Mouse (Mus musculus): ENCODE measurements around the gene Fgfr2. TPM values are rescaled to one million over a fixed set of nuclear protein-coding genes. Genes with fewer than 3 reads are reported as not detected.

The Fgfr2 gene
- polyA plus RNA-seq, 1 experiment from 2014 or later: 137 TPM

DNA sequence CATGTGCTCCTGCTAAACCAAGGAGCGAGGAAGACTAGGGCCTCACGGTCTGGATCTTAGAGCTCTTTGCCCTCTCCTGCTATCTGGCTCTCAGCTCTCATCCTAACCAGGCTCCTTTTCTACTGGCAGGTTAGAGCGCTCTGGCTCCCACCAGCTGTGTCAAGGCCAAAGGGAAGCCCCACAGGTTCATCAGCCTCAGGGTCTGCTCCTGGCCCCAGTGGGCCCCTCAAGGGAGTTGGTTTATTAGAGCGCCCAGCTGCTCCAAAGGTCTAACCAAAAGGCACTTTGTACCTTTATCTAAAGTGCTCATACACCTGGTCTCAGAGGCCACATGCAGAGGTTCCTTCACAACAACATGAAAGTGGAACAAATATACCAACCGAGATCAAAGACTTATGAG lies 366.8 kb downstream of the Fgfr2 start:
- peaks cover 35% of the 10 kb centered on the region for H3K4me1 ChIP-seq
- ATAC-seq (ENCODE audit: insufficient number of reproducible peaks, low FRiP score, low TSS enrichment, low read depth): no peak
- WGBS: 90% methylated on average over 5 of the region's 5 CpGs

DNA sequence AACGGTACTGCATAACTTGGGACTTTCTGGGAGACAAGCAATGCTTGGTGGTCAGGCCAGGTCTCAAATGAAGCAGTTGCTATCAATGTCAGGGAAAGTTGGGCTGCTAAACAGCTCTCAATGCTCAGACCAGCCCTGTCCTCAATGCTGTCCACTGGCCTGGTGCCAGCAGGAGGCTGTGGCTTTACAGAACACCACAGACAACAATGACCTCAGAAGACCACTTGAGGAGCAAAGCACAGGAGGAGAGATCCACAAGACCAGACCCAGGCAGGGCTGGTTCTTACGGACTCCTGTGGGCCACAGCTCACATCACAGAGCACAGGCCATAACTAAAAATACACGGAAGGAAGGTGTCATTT lies 368.8 kb downstream of the Fgfr2 start:
- ATAC-seq (ENCODE audit: insufficient number of reproducible peaks, low FRiP score, low TSS enrichment, low read depth): 0 out of 2 replicates have a peak, but pooled peaks have one; percentile 3
- peaks cover 42% of the 10 kb centered on the region for H3K4me1 ChIP-seq
- WGBS: 41% methylated on average over 3 of the region's 3 CpGs

More for the DNA sequence above, 366.8 kb downstream of the Fgfr2 start:
- H3K9me3 ChIP-seq (replicated peaks): no peaks in the 10 kb centered on the region
- no peak overlapping the region for H3K4me3 ChIP-seq (replicated peaks)
- H3K27ac ChIP-seq (replicated peaks): no peak overlapping the region
- peaks cover 34% of the 10 kb centered on the region for H3K36me3 ChIP-seq
- no peak overlapping the region for H3K9ac ChIP-seq
- H3K27me3 ChIP-seq: no peaks in the 10 kb centered on the region
- H3K4me2 ChIP-seq (replicated peaks): no peak overlapping the region

GRCm38 (mm10) chr7:132753518-132754388 lies 369.4 kb downstream of the Fgfr2 start:
- Histone ChIP-seq H3K4me1 (peaks cover 42% of the 10 kb centered on the region), H3K27ac (replicated peaks) (peak overlapping the region; percentile 84), H3K4me2 (replicated peaks) (no peak overlapping the region), H3K4me3 (replicated peaks) (no peak overlapping the region), H3K9ac (no peak overlapping the region), H3K9me3 (replicated peaks) (no peaks in the 10 kb centered on the region), H3K27me3 (no peaks in the 10 kb centered on the region), H3K36me3 (peaks cover 18% of the 10 kb centered on the region; the same call in 1 of the 2 replicates)
- peak; percentile 74 for ATAC-seq (ENCODE audit: insufficient number of reproducible peaks, low FRiP score, low TSS enrichment, low read depth)
- 39% methylated on average over 4 of the region's 4 CpGs for WGBS

More for the DNA sequence above, 368.8 kb downstream of the Fgfr2 start:
- no peaks in the 10 kb centered on the region for H3K9me3 ChIP-seq (replicated peaks)
- peak overlapping the region; percentile 84 for H3K27ac ChIP-seq (replicated peaks)
- H3K4me3 ChIP-seq (replicated peaks): no peak overlapping the region
- peaks cover 24% of the 10 kb centered on the region for H3K36me3 ChIP-seq
- no peak overlapping the region for H3K4me2 ChIP-seq (replicated peaks)
- no peaks in the 10 kb centered on the region for H3K27me3 ChIP-seq
- no peak overlapping the region for H3K9ac ChIP-seq

DNA sequence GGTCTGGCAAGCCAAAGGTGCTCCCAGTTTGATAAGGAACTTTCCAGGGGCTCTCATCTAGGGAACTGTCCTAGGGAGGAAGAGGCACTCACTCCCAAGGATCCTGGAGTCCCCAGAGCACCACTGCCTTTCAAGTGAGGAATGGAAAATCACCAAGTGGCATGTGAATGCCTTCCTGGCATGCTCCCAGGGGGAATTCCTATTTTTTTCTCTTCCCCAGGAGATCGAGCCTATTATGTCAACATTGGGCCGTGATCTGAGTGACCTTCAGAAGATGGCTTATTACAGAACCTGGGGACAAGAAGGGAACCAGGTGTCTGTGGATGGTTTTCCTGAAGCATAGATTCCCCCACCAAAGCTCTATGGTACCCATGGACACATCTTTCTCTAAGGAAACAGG lies 371.4 kb downstream of the Fgfr2 start:
- H3K9me3 ChIP-seq (replicated peaks): no peaks in the 10 kb centered on the region
- no peak for ATAC-seq (ENCODE audit: insufficient number of reproducible peaks, low FRiP score, low TSS enrichment, low read depth)
- no peak overlapping the region for H3K27ac ChIP-seq (replicated peaks)
- no peak overlapping the region for H3K4me3 ChIP-seq (replicated peaks)
- H3K4me2 ChIP-seq (replicated peaks): no peak overlapping the region
- H3K4me1 ChIP-seq: peaks cover 52% of the 10 kb centered on the region
- H3K27me3 ChIP-seq: no peaks in the 10 kb centered on the region
- H3K36me3 ChIP-seq: 0 out of 2 replicates have a peak, but pooled peaks cover 6% of the 10 kb centered on the region
- no peak overlapping the region for H3K9ac ChIP-seq
- 82% methylated on average over 2 of the region's 2 CpGs for WGBS

DNA sequence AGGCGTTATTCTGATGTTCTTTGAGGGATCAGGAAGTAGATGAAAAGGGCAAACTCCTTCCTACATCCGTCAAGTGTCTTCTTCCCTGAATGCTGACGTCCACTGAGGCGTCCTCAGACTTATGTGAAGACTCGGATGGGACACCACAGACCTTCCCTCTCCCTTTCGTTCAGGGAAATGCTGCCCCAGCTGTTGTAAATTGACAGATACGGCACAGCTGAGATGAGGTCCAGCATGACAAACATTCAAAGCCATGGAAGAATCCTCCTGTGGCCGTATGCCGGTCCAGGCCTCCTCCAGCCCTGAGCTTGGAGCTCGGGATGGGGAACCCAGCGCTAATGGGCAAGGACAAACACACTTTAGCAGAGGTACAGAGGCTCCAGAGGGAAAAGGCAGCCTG lies 373.6 kb downstream of the Fgfr2 start:
- Histone ChIP-seq H3K4me3 (replicated peaks) (no peak overlapping the region), H3K9ac (no peak overlapping the region), H3K27ac (replicated peaks) (no peak overlapping the region), H3K4me2 (replicated peaks) (no peak overlapping the region), H3K9me3 (replicated peaks) (no peaks in the 10 kb centered on the region), H3K36me3 (no peaks in the 10 kb centered on the region), H3K27me3 (no peaks in the 10 kb centered on the region), H3K4me1 (peaks cover 42% of the 10 kb centered on the region)
- no peak for ATAC-seq (ENCODE audit: insufficient number of reproducible peaks, low FRiP score, low TSS enrichment, low read depth)
- 83% methylated on average over 11 of the region's 11 CpGs for WGBS

- ATAC-seq (ENCODE audit: insufficient number of reproducible peaks, low FRiP score, low TSS enrichment, low read depth): peak; percentile 63; the same call in 1 of the 2 replicates
- Histone ChIP-seq H3K4me1 (peaks cover 29% of the 10 kb centered on the region), H3K27me3 (no peaks in the 10 kb centered on the region), H3K27ac (replicated peaks) (0 out of 2 replicates have a peak overlapping the region, but pooled peaks have one; percentile 17), H3K4me3 (replicated peaks) (no peak overlapping the region), H3K9me3 (replicated peaks) (no peaks in the 10 kb centered on the region), H3K36me3 (no peaks in the 10 kb centered on the region), H3K9ac (no peak overlapping the region), H3K4me2 (replicated peaks) (no peak overlapping the region)
- WGBS: 74% methylated on average over 3 of the region's 3 CpGs
Measured at GRCm38 (mm10) chr7:132748076-132748769, 374.9 kb downstream of the Fgfr2 start.

- no peaks in the 10 kb centered on the region for H3K9me3 ChIP-seq (replicated peaks)
- WGBS: 70% methylated on average over 6 of the region's 6 CpGs
Measured at GRCm38 (mm10) chr7:132747096-132747495, 376.1 kb downstream of the Fgfr2 start.

DNA sequence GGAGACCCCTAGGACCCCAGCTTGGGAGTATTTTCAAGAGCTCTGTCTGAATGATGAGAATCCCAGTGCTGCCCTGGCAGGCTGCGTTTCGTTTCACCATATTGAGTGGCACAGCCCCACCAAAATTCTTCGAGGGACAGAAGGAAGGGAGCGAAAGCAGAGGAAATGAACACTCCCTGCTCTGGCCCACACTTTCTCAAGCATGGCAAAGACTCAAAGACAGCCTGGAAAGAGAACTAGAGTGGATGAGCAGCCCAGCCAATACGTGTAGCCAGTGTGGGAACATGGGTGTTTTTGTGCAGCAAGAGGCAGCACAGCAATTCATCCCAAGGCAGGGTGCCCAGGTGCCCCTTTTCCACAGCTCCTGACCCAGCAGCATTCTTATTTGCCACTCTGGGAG lies 380.2 kb downstream of the Fgfr2 start:
- Histone ChIP-seq H3K4me2 (replicated peaks) (no peak overlapping the region), H3K9ac (no peak overlapping the region), H3K27me3 (no peaks in the 10 kb centered on the region), H3K9me3 (replicated peaks) (no peaks in the 10 kb centered on the region), H3K36me3 (0 out of 2 replicates have a peak, but pooled peaks cover 4% of the 10 kb centered on the region), H3K4me3 (replicated peaks) (no peak overlapping the region), H3K4me1 (peaks cover 13% of the 10 kb centered on the region), H3K27ac (replicated peaks) (peak overlapping the region; percentile 28; the same call in 1 of the 2 replicates)
- 74% methylated on average over 5 of the region's 5 CpGs for WGBS
- ATAC-seq (ENCODE audit: insufficient number of reproducible peaks, low FRiP score, low TSS enrichment, low read depth): no peak

More at GRCm38 (mm10) chr7:132747096-132747495, 376.1 kb downstream of the Fgfr2 start:
- Histone ChIP-seq H3K36me3 (no peaks in the 10 kb centered on the region), H3K27ac (replicated peaks) (0 out of 2 replicates have a peak overlapping the region, but pooled peaks have one; percentile 17), H3K4me2 (replicated peaks) (no peak overlapping the region), H3K4me1 (peaks cover 27% of the 10 kb centered on the region), H3K4me3 (replicated peaks) (no peak overlapping the region), H3K27me3 (no peaks in the 10 kb centered on the region), H3K9ac (no peak overlapping the region)
- no peak for ATAC-seq (ENCODE audit: insufficient number of reproducible peaks, low FRiP score, low TSS enrichment, low read depth)

DNA sequence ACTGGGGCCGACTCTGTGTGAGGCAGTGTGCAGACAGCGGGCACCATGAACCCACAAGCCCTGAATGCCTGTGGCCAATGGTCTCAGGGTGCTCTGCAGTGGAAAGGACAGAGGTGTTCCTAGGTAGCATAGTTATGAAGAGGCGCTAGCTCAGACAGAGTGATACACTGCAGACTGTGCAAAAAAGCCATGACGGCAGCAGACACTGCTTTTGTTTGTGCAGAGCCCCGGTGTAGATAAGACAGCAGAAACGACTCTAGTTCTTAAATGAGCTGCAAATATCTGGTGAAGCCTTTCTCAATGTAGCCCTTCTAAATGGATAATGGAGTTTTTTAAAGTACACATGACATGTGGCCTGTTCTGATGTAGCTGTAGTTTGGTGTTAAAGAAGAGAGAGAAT lies 383.3 kb downstream of the Fgfr2 start:
- Histone ChIP-seq H3K4me3 (replicated peaks) (no peak overlapping the region), H3K4me2 (replicated peaks) (no peak overlapping the region), H3K9me3 (replicated peaks) (no peaks in the 10 kb centered on the region), H3K27ac (replicated peaks) (no peak overlapping the region), H3K27me3 (no peaks in the 10 kb centered on the region), H3K9ac (no peak overlapping the region), H3K36me3 (0 out of 2 replicates have a peak, but pooled peaks cover 4% of the 10 kb centered on the region), H3K4me1 (peaks cover 29% of the 10 kb centered on the region)
- WGBS: 87% methylated on average over 6 of the region's 6 CpGs
- no peak for ATAC-seq (ENCODE audit: insufficient number of reproducible peaks, low FRiP score, low TSS enrichment, low read depth)

GRCm38 (mm10) chr7:132738844-132739243 lies 384.3 kb downstream of the Fgfr2 start:
- Histone ChIP-seq H3K4me3 (replicated peaks) (no peak overlapping the region), H3K36me3 (0 out of 2 replicates have a peak, but pooled peaks cover 4% of the 10 kb centered on the region), H3K4me1 (peaks cover 29% of the 10 kb centered on the region), H3K27ac (replicated peaks) (no peak overlapping the region), H3K9ac (no peak overlapping the region), H3K9me3 (replicated peaks) (no peaks in the 10 kb centered on the region), H3K4me2 (replicated peaks) (no peak overlapping the region), H3K27me3 (no peaks in the 10 kb centered on the region)
- WGBS: 91% methylated on average over 6 of the region's 6 CpGs
- ATAC-seq (ENCODE audit: insufficient number of reproducible peaks, low FRiP score, low TSS enrichment, low read depth): no peak

Measured in embryonic facial prominence, embryonic 15.5 days (tissue).